Mouse (Mus musculus) gastrocnemius, postnatal 4 days (tissue): ENCODE results near the gene Nr2c1. TPM values are rescaled to one million over a fixed set of nuclear protein-coding genes. Genes with fewer than 3 reads are reported as not detected.

Experiments
- DNase-seq, 2 experiments: peaks; one replicate each; pipeline ENCODE4 v3.0.0; 2021 to 2022; ENCODE audit warnings: low spot score in 2 of 2, mixed read lengths in 2 of 2
- long read RNA-seq, 2 experiments: library from polyadenylated mRNA; stranded (forward); transcript quantifications; one replicate each; pipeline ENCODE4 v2.0.0; 2021
- total RNA-seq, 2 experiments: library from RNA; stranded (reverse); gene quantifications; 2 replicates each; pipeline ENCODE4 v1.2.3; 2021

The Nr2c1 gene
- total RNA-seq: 1 to 10 TPM; 8.6 to 9.0 TPM
- long read RNA-seq, experiment 1, transcript Nr2c1-203 (14 exons, 3,732 nt): major isoform, 5 of 5 reads
- long read RNA-seq, experiment 1, partial matches to known transcripts: 0 of 5 reads
- long read RNA-seq, experiment 1, other reads (novel, unspliced or antisense): 0 of 5 reads
- long read RNA-seq, experiment 2, transcript Nr2c1-203 (14 exons, 3,732 nt): major isoform, 12 of 12 reads
- long read RNA-seq, experiment 2, partial matches to known transcripts: 0 of 12 reads
- long read RNA-seq, experiment 2, other reads (novel, unspliced or antisense): 0 of 12 reads

- peak; percentile 82 to 89 for DNase-seq
Measured at GRCm38 (mm10) chr10:94147756-94148531, at the start of gene Nr2c1. Gene Nr2c1 (plus strand): TSS chr10:94148023.

DNA sequence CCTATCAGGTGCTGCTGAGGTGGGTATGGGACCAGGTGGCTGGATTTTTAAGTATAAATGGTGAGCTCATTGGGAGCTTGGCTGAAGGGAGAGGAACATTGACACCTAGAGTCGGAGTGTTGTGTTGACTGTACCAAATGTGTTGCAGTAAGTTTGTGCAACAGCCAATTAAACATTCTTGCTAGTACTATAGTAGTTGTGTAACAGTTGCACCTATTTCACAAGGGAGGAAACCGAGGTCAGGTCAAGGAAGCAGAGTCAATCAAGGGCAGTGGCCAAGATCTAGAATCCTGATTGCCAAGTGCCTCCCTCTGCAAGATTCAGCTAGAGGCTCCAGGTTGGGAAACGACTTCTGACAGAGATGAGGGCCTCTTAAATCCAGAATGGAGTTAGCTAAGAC lies 49.7 kb upstream of the Nr2c1 start:
- no peak for DNase-seq

DNA sequence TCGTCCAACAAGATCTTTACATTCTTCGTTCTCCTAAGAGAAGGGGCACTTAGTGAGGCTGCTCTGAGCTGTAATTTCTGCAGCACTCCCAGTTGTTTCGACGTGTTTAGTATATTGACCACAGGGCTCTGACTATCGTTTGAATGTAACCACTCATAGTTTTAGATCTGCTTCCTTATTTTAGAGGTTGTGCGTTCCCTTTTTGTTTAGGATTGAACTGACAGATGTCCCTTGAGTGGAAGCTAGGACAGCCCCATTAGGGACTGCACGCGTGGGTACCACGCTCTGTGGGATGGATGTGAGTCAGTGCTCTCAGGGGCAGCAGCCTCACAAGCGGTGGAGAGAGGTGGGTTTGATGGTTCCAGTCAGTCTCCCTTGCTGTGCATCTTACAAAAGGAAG lies 42.3 kb upstream of the Nr2c1 start:
- DNase-seq: no peak

DNA sequence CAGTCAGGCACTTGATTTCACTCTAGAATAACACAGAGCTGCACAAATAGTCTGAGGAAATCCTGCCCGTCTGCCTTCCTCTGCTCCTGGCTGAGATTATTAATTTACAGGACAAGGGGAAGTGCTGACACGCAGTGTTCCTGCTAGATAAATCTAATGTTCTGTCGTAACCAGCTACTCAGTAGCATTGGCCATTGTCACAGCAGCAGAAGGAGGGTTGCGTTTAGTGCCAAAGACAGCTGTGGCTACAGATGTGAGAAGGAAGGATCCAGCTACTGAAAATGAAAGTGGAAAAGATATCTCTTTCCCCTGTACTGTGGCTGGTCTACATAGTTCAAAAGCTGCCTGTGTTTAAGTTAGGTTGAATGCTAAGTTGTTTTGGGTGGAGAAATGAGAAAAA lies 40.7 kb upstream of the Nr2c1 start:
- no peak for DNase-seq

DNA sequence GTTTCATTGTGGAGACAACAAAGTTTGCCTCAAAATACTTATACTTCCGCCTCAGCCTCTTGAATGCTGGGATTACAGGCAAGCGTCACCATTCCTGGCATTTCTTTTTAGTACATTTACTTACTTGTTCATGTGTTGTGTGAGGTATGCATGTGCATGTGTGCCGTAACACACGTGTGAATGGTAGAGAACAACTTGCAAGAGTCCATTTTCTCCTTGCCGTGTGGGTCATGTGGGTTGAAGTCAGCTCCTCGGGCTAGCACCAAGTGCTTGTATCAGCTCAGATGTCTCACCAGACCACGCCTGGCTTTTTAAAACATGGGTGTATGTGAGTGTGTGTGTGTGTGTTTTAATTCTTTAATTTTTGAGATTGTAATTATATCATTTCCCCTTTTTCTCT lies 40.2 kb upstream of the Nr2c1 start:
- no peak for DNase-seq

DNA sequence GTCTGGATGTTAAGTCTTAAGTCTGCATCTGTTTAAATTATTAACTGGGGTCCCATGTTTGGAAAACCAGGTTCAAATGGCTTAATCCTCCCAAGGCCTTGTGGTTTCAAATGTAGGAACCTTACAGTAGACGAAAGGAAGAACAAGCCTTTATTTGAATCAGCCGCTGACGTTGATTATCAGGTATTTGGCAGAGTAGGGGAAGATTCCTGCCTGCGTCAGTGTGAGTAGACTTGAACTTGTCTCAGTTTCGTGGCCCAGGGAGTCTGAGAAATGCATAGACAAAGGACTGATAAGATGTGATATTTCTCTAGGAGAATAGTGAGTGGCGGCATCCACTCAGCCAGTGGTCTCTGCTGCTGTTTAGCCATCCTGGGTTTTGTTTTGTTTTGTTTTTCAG lies 39.0 kb upstream of the Nr2c1 start:
- DNase-seq: no peak

- DNase-seq: no peak
Measured at GRCm38 (mm10) chr10:94110834-94111754, 36.7 kb upstream of the Nr2c1 start.

GRCm38 (mm10) chr10:94112207-94112606 lies 35.6 kb upstream of the Nr2c1 start:
- DNase-seq: no peak

DNA sequence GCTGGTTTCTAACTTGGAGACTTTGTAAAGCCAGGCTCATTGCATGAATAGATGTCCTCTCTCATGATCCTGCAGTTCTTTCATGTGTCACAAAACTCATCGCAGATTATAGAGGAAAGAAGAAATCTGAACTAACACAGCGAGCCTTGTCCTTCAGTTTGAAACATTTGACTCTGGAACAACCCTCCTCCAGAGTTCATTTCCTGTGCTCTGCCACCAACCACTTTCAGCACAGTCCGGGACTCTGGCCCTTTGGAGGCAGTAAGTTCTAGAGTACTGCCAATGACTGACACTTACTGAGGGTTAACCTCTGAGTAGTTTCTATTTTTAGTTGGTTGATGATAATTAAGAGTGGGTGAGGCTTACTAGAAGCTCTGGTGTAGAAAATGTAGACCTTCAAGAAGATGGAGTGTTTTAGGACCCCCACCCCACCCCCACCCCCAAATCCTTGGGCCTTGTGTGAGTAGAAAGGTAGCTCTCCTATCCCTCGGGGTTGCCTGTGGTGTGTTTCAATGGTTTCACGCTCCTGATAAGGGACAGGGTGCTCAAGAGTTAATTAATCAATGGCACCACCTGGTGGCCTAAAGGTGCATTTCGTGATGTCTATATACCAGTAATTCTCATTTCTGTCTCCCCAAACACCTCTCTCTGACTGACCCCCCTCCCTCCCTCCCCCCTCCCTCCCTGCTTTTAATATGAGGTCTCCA lies 31.8 kb upstream of the Nr2c1 start:
- DNase-seq: peak; percentile 54 to 74

DNA sequence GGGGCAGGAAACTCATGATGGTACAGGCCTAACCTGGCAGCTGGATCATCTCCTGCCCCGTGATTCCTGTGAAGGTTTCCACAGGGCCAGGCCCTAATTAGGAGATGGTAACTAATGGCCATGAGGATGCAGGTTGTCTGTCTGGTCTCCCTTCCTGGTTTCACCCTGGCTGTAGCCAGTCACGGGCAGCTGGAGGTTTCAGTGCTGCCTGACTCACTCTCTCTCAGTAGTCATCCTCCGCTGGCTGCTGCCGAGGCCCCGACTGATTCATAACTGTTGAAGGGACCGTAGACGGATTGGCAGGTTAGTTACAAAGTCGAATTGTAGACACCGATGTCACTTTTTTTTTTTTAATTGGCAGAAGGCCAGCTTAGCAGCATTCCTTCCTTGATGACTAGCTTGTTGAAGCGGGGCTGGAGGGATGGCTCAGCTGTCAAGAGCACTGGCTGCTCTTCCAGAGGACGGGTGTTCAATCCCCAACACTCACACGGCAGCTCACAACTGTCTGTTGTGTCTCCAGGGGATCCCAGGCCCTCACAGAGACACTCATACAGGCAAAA lies 31.0 kb upstream of the Nr2c1 start:
- no peak for DNase-seq

GRCm38 (mm10) chr10:94117916-94118315 lies 29.9 kb upstream of the Nr2c1 start:
- no peak for DNase-seq

GRCm38 (mm10) chr10:94118993-94119392 lies 28.8 kb upstream of the Nr2c1 start:
- DNase-seq: no peak

DNA sequence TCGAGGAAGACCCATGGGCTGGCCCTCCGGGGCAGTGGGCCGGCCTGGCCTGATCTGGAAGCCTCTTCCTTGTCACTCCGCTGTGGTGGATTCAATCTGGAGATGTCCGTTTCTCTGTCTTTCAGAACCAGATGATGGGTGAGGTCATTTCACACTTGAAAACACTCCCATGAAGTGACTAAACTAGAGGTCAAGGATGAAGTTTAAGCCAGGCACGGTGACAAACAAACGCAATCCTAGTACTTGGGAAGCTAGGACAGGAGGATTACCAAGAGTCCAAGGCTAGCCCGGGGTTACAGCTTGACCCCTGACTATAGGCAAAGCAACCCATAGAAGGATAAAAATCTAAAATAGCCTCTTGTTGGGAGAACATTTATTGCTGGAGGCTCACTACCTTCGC lies 27.1 kb upstream of the Nr2c1 start:
- no peak for DNase-seq

- no peak for DNase-seq
Measured at GRCm38 (mm10) chr10:94122595-94122994, 25.2 kb upstream of the Nr2c1 start.

DNA sequence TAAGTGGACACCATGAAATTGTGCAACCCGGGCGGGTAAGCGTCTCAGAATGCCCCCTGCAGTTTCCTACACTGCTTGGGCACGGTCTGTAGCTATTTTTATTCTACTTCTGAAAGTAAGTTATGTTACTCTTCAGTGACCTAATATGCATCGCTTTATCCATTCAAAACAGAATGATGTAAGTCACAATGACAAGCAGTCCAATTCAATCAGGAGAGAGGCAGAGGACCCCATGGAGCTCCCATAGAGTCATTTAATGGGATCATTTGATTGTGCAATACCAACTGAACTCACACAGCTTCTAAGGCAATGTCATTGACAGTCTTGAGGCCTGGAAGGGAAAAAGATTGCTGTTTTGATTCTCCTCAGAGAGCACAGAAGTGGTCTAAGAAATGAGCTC lies 24.2 kb upstream of the Nr2c1 start:
- no peak for DNase-seq

DNA sequence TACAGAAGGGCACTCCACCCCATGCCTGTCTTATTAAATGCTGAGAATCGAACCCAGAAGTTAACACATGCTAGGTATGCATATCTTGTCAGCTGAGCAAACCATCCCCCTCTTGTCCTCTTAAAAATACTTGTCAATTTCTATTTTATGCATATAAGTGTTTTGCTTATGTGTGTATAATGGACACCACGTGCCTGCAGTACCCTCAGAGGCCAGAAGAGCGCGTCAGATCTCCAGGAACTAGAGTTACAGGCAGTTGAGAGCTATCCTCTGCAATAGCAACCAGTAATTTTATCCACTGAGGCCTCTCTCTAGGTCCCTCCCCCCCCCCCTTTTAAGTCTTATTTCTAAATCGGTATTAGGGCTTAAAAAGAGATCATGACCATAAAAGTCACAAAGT lies 23.4 kb upstream of the Nr2c1 start:
- DNase-seq: no peak

GRCm38 (mm10) chr10:94129680-94130119 lies 18.1 kb upstream of the Nr2c1 start:
- peak in 1 of 2 experiments; percentile 58 for DNase-seq

- no peak for DNase-seq
Measured at GRCm38 (mm10) chr10:94133081-94133480, 14.7 kb upstream of the Nr2c1 start.

DNA sequence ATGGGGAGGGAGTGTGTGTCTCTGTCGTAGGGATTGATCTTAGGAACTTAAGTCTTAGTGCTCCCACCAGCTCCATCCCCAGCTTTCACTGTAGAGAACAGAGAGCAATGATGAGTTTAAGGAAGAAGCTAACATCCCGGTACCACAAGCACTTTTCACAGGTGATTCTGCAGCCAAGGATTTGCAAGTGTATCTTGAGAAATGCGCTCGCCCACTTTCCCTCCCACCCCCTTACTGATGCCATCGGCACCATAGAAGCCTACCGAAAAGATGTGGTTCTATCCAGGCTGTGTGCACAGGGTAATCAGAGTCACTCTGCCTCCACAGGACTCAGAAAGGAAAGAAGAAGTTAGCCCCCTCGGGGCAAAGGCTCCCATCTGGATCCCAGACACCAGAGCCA lies 14.1 kb upstream of the Nr2c1 start:
- no peak for DNase-seq

- DNase-seq: no peak
Measured at GRCm38 (mm10) chr10:94134535-94135390, 13.1 kb upstream of the Nr2c1 start.
